In the genomic region with DNA sequence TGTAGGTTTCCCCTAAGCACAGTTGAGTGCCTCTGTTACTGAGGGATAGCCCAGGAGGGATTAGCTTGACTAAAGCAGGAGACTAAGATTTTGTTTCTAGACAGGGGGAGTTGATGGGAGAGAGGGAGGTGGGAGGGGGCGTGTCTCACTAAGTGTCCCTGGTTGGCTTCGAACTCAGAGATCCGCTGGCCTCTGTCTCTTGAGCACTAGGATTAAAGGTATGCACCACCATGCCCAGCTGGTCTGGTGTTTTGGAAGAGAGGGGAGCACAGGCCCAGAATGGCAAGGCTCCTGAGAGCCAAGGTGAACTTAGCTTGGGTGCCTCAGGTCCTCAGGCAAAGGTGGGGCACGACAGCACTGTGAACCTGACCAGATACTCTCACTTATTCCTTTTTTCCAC, we compare ENCODE assay signal across 16 mouse cellular contexts.
"Had no signal": no experiment of that assay in that cellular context is flagged by ENCODE, and none has a peak within 500 bp of the region (broad histone marks: within the 10 kb centered on the region; RNA-seq: fewer than 3 reads in every experiment).

No protein-coding gene starts in this region.

- H3K4me1 ChIP-seq: neural tube, embryonic 13.5 days; neural tube, embryonic 15.5 days; stomach, embryonic 15.5 days had no signal

- H3K4me3 ChIP-seq: neural tube, embryonic 13.5 days; neural tube, embryonic 15.5 days; stomach, embryonic 15.5 days had no signal

- DNase-seq: retina, postnatal 1 day; right cerebral cortex, adult 18-20 months; right cerebral cortex, postnatal 14 days; right cerebral cortex, postnatal 25 days; right cerebral cortex, postnatal 4 days; spleen, adult 18-20 months; thymus, adult 18-20 months; thymus, adult 2 months; thymus, postnatal 14 days; thymus, postnatal 25 days; thymus, postnatal 36 days; thymus, postnatal 4 days had no signal

- H3K9me3 ChIP-seq: neural tube, embryonic 13.5 days; neural tube, embryonic 15.5 days; stomach, embryonic 15.5 days had no signal

- H3K27me3 ChIP-seq: neural tube, embryonic 13.5 days; neural tube, embryonic 15.5 days; stomach, embryonic 15.5 days had no signal

- H3K27ac ChIP-seq: neural tube, embryonic 13.5 days; neural tube, embryonic 15.5 days; stomach, embryonic 15.5 days; stomach, postnatal 0 days had no signal
